Mouse (Mus musculus) lung, adult 2 months (tissue): ENCODE data around the gene Mafk. TPM values are rescaled to one million over a fixed set of nuclear protein-coding genes. Genes with fewer than 3 reads are reported as not detected.
A peak's percentile ranks its signal among the peaks of the same experiment; 100 is the strongest.
"Not testable (repeated sequence)": the region's sequence is repeated elsewhere in the genome, so short reads cannot be mapped to it uniquely, and the experiment has no call there.

Experiments used
- DNase-seq: peaks from one replicate; pipeline ENCODE4 v3.0.0; 2022
- H3K4me1 ChIP-seq: fragments of 200-500 bp; 2 replicates; pipeline ENCODE4 v1.6.1; 2011; ENCODE audit warnings: low read length; ENCODE audit not compliant: control insufficient read depth, insufficient read depth
- H3K4me3 ChIP-seq: fragments of 200-500 bp; replicated peaks from 2 replicates; pipeline ENCODE3; 2011; ENCODE audit warnings: low read depth, mild to moderate bottlenecking, control low read depth, low read length; ENCODE audit errors: extremely low read depth
- CTCF ChIP-seq: fragments of 200-500 bp; IDR thresholded peaks from 2 replicates; pipeline ENCODE4 v1.5.1; 2011; ENCODE audit warnings: mild to moderate bottlenecking, low read length, control low read depth; ENCODE audit not compliant: insufficient read depth
- POLR2A ChIP-seq: fragments of 200-500 bp; IDR thresholded peaks from 2 replicates; pipeline ENCODE4 v1.6.1; 2011; ENCODE audit warnings: low read depth, mild to moderate bottlenecking, control low read depth, low read length, borderline replicate concordance; ENCODE audit errors: extremely low read depth
- WGBS: fragments of 180-500 bp; shearing (Covaris S2); methylation state at CpG from one replicate; pipeline ENCODE4 v1.1.7; 2018; 5-methylcytosine and 5-hydroxymethylcytosine counted together
- polyA plus RNA-seq: library from polyadenylated mRNA; depleted of rRNA; stranded (reverse); fragments of >200 nt; gene quantifications from 2 replicates; pipeline ENCODE4 v1.2.3, GENCODE M21; 2012; rRNA removed

Mafk gene
- 49.1 and 55.6 TPM in 2 replicates for polyA plus RNA-seq

DNA sequence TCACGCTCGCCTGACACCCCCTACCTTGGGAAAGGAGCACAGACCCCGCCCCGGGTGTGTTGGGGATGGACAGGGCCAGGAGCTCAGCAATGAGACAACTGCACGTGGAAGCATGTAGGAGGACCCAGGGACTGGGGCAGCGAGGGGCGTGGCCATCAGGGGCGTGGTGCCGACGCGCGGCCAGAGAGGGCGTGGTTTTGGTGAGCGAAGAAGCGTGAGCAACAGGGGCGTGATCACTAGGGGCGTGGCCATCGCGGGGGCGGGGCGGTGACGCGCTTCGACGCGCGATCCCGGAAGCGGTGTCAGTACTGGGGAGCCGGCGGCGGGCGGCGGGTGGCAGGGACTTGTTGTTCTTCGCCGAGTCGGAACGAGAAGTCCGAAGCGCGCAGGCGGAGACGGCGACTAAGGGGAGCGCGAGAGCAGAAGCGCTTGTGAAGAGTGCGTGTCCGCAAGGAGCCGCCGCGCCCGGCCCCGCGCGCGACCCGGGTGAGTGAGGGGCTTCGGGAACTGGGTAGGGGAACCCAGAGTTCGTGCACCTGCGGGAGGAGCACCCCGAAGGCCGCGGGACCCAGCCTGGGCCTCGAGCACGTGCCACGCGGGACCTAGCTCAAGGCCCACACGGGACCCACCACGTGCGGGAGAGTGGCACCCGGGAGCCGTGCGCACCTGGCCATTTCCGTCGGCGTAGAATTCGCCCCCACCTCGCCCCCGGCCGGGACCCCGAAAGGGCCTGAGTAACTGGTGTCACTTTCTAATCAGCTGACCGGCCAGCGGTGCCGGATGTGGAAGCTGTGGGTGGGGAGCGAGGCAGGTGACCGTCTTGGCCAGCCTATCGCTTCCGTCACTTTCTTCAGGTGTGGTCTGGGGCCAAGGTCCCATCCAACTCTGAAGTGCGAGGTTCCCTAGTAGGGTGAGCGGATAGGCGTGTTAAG is at the start of gene Mafk:
Gene Mafk (plus strand): TSS at position 287 of the 932 bp plus-strand sequence.
- peak; percentile 96 for TF ChIP-seq POLR2A
- TF ChIP-seq CTCF = no peak
- peak; percentile 99 for DNase-seq
- WGBS = 1% methylated on average over 92 of the region's 92 CpGs

DNA sequence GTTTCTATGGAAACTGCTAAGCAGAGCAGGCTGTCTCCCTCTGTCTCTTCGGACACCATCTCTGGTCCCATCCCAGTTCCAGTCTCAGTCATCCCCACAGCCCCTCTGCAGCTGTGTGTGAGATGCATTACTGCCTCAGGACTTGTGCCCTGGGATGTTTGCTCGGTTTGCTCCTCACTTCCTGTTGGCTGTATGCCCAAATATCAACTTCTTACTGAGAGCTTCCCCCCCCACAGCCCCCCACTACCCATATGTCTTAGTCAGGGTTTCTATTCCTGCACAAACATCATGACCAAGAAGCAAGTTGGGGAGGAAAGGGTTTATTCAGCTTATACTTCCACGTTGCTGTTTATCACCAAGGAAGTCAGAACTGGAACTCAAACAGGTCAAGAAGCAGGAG is 48.7 kb upstream of the Mafk start:
- DNase-seq, H3K4me3 ChIP-seq, H3K4me1 ChIP-seq: not testable (repeated sequence)
- WGBS = 24% methylated on average over 3 of the region's 3 CpGs

More for the DNA sequence above, at the start of gene Mafk:
- H3K4me3 ChIP-seq = peak within 1 kb of the TSS; percentile 92
- H3K4me1 ChIP-seq = peaks cover 37% of the 10 kb centered on the region

DNA sequence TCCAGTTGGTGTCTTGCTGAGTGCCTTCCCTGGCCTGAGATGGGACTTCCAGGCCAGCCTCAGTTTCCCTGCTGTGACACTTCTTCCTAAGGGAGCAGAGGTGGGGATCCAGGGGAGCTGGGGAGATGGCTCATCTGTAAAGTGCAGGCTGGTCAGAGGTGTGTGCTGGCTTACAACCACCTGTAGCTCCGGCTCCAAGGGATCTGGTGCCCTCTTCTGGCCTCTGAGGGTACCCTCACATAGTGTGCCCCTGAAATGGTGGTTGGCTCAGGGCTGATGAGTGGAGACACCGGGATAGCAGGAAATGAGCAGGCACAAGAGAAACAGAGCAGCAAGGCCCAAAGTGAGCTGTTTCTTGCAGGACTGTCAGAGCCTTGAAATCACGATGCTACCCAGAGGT is 45.5 kb upstream of the Mafk start:
- TF ChIP-seq POLR2A = no peak
- peak; percentile 89 for TF ChIP-seq CTCF
- Histone ChIP-seq H3K4me3 (no peak overlapping the region), H3K4me1 (no peaks in the 10 kb centered on the region)
- 7% methylated on average over 3 of the region's 3 CpGs for WGBS
- peak; percentile 61 for DNase-seq

DNA sequence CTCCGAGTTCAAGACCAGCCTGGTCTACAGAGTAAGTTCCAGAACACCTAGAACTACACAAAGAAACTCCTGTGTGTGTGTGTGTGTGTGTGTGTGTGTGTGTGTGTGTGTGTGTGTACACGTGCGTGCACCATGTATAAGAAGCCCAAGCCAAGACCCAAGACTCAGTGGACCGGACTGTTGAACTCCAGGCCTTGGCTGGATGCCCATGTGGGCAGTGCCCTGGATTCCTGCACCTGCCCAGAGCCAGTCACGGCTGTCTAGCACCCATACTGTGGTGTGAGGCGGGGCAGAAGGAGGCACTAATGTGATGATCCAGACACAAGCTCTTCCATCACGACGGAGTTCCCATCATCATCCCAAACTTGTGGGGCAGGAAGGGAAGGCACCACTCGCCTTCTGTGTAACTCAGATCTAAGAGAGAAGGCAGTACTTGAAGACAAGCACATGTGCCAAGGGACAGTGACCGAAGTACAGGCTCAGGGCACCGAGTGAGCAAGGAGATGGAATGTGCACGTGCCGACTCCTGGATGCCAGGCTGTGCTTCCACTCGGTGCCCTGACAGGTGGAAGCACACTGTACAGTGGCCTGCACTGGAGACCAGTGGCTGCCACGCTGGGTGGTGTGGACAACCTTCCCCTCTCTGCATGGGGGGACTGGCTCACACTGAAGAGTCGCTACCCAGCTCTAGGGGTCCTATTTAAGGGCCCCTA is 41.7 kb upstream of the Mafk start:
- TF ChIP-seq CTCF (no peak), POLR2A (no peak)
- no peak for DNase-seq
- H3K4me3 ChIP-seq = no peak overlapping the region
- no peaks in the 10 kb centered on the region for H3K4me1 ChIP-seq
- 76% methylated on average over 16 of the region's 16 CpGs for WGBS

DNA sequence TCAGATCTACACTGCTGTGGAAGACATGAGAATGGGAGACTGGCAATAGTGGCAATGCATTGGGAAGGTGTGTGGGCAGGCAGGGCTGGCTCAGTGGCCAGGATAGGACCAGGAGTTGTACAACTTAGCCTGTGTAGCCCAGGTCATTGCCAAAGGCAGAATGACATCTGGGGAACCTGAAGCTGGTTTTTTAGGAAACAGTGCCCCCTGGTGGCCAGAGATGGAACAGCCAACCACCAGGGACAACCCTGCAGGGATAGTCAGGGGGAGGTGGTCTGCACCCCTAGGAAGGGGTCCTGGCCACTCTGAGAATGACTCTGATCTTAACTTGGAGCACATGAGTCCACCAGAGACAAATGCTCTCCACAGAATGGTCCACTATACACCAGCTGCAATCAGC is 40.8 kb upstream of the Mafk start:
- TF ChIP-seq CTCF (peak; percentile 79), POLR2A (no peak)
- Histone ChIP-seq H3K4me1 (no peaks in the 10 kb centered on the region), H3K4me3 (no peak overlapping the region)
- DNase-seq = peak; percentile 71

DNA sequence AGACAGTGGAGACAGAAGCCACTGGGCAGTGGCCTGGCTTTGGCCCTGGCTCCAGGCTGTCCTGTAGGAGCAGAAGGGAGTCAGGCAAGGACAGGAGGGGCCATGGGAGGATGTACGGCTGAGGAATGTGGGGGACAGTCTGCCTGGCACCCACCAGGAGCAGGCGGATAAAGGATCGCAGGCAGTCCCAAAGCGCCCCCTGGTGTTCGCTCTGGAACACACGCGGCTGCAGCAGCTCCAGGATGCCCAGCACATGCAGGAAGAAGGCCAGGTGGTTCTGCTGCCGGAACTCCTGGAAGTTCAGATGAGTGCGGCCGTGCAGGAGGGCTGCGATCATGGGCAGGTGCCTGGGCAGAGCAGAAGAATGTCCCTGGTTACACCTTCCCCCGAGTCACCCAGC is 36.6 kb upstream of the Mafk start:
- 35% methylated on average over 12 of the region's 12 CpGs for WGBS
- Histone ChIP-seq H3K4me3 (no peak overlapping the region), H3K4me1 (no peaks in the 10 kb centered on the region)
- TF ChIP-seq CTCF (peak; percentile 64), POLR2A (no peak)
- DNase-seq = peak; percentile 52

DNA sequence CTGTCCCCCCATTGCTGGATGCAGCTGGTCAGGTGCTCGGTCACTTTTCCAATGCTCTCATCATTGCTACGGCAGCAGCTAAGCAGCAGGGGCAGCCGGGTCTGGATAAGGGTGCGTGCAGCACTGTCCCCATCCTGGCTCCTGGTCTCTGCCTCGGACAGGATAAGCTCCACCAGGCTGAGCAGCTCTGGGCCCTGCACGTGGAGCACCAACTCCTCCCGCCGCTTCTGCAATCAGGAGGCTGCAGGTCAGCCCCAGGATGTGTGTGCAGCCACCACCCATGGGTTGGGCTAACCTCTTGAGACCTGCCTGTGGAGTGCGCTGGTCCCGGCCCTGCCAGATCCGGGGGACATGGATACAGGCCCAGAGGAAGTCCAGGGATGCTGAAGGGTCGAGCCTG is 35.2 kb upstream of the Mafk start:
- H3K4me1 ChIP-seq = no peaks in the 10 kb centered on the region
- DNase-seq = no peak
- H3K4me3 ChIP-seq = no peak overlapping the region
- WGBS = 85% methylated on average over 12 of the region's 12 CpGs
- TF ChIP-seq CTCF (no peak), POLR2A (no peak)

DNA sequence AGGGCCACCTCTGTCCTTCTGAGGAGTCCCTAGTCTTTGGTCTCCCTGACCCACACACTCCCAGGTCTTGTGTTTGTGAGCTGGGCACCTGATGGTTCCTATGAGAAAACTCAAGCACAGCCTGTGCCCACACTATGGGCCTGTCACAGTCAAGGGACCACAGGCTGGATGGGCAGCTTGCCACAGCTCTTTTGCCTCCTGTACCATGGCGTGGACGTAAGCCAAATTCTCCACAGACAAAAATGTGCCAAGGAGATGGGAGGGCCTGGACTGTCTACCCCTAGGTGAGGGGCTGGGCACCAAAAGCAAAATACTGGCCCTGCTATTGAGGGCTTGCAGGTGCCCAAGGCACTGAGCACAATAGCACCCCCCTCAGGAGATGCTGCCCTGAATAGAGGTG is 34.7 kb upstream of the Mafk start:
- TF ChIP-seq CTCF (no peak), POLR2A (no peak)
- WGBS = 97% methylated on average over 2 of the region's 2 CpGs
- no peak for DNase-seq
- H3K4me3 ChIP-seq = no peak overlapping the region
- no peaks in the 10 kb centered on the region for H3K4me1 ChIP-seq

DNA sequence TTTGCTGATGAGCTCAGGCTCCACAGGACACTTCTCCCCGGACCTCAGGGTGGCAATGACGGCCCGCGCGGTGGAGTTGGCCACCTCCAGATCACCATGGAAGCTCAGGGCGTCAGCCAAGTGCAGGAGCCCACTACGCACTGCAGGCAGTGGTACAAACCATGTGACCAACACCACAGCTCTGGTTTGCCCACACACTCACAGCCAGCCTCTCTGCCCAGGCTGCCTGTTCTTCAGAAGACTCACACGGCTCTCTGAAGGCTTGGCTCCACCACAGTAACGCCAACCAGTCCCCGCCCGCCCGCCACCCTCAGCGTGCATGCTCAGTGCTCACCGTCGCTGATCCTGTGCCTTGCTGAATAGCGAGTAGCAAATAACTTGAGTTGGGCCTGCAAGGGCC is 33.2 kb upstream of the Mafk start:
- DNase-seq = no peak
- no peak overlapping the region for H3K4me3 ChIP-seq
- WGBS = 86% methylated on average over 16 of the region's 16 CpGs
- H3K4me1 ChIP-seq = no peaks in the 10 kb centered on the region
- TF ChIP-seq CTCF (no peak), POLR2A (no peak)

DNA sequence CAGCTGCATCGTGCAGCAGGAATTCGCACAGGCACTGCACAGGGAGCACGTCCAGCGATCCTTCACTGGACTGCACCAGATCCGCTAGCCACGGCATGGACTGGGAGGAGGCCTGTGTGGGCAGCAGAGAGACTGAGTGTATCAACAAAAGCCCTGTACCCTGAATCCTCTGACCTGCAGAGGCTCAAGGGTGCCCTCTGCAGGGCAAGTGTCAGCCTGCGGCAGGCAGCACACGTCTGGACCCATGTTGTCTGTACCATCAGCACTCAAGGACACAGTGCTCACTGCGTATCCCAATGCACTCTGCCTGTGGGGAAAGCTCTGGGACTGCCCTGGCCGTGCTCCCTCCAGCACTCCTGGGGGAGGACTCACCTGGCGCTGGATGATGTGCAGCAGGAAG is 27.0 kb upstream of the Mafk start:
- H3K4me3 ChIP-seq = no peak overlapping the region
- WGBS = 74% methylated on average over 11 of the region's 11 CpGs
- TF ChIP-seq CTCF (peak; percentile 64), POLR2A (no peak)
- DNase-seq = no peak
- H3K4me1 ChIP-seq = no peaks in the 10 kb centered on the region
